Comparison of ENCODE assay signal across 9 mouse cellular contexts in the genomic region with DNA sequence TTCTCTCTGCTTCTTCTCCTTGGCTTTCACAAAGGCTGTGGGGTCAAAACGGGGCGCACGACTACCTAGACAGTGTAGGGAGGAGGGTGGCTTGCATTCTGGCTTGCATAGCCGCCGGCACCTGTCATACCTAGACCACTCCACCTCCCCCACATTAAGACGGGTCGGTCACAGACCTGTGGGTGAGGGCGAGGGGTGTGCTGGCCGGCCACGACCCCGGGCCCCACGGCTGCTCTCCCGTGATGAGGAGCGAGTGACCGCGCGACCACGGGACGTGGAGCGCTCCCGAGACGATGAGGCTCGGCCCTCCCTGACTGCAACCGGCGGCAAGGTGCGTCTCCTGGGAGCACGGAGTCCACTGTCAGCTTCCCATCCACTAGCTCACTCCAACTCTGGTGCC. TPM values are rescaled to one million over a fixed set of nuclear protein-coding genes. Genes with fewer than 3 reads are reported as not detected.
A peak's percentile ranks its signal among the peaks of the same experiment; 100 is the strongest.
DNase-seq lines count a peak whose midpoint lies in the region; ATAC-seq and TF ChIP-seq lines count a peak whose summit lies in the region.
"Had no signal": no experiment of that assay in that cellular context is flagged by ENCODE, and none has a peak within 500 bp of the region (broad histone marks: within the 10 kb centered on the region; RNA-seq: fewer than 3 reads in every experiment).

No protein-coding gene starts in this region.

- no peak for TF ChIP-seq CTCF in heart, adult 2 months (IDR thresholded peaks at IDR 0.05)
- TF ChIP-seq CTCF in forebrain, postnatal 0 days (IDR thresholded peaks at IDR 0.05; ENCODE audit: low read depth), result no peak

- no peak for TF ChIP-seq POLR2A in heart, adult 2 months (IDR thresholded peaks at IDR 0.05; ENCODE audit: insufficient read depth, low read depth, low read length)

- no peak for TF ChIP-seq EP300 in heart, adult 2 months (IDR thresholded peaks at IDR 0.05; ENCODE audit: insufficient read depth, low read depth, low read length)

- no peak overlapping the region for H3K4me3 ChIP-seq in heart, embryonic 12.5 days
- no peak overlapping the region for H3K4me3 ChIP-seq in heart, adult 2 months
- H3K4me3 ChIP-seq in forebrain, postnatal 0 days (ENCODE audit: low read depth, low read length), result peak overlapping the region; percentile 45
- H3K4me3 ChIP-seq in liver, embryonic 15.5 days (replicated peaks), result no peak overlapping the region; the same call in 1 of the 2 replicates

- peaks cover 21% of the 10 kb centered on the region for H3K4me1 ChIP-seq in heart, embryonic 12.5 days (replicated peaks)
- H3K4me1 ChIP-seq in heart, adult 2 months (ENCODE audit: control insufficient read depth, insufficient read depth, low read length), result peaks cover 4% of the 10 kb centered on the region
- peaks cover 8% of the 10 kb centered on the region; the same call in 1 of the 2 replicates for H3K4me1 ChIP-seq in forebrain, postnatal 0 days (ENCODE audit: insufficient read depth)
- H3K4me1 ChIP-seq in liver, embryonic 15.5 days (replicated peaks), result peaks cover 24% of the 10 kb centered on the region

- H3K79me2 ChIP-seq in heart, adult 2 months (replicated peaks; ENCODE audit: control insufficient read depth, insufficient read depth, low read length), result no peaks in the 10 kb centered on the region

- WGBS in heart, embryonic 12.5 days, result 28% methylated on average over 27 of the region's 27 CpGs
- WGBS in heart, adult 2 months, result 43% methylated on average over 27 of the region's 27 CpGs
- WGBS in forebrain, postnatal 0 days, result 44% methylated on average over 26 of the region's 27 CpGs
- WGBS in liver, embryonic 15.5 days (ENCODE audit: insufficient replicate concordance), result 25% methylated on average over 27 of the region's 27 CpGs

- 0 out of 2 replicates have a peak overlapping the region, but pooled peaks have one; percentile 69 for H3K9ac ChIP-seq in heart, embryonic 12.5 days
- H3K9ac ChIP-seq in heart, adult 2 months (ENCODE audit: low read depth, low read length), result no peak overlapping the region
- peak overlapping the region; percentile 42 for H3K9ac ChIP-seq in forebrain, postnatal 0 days
- no peak overlapping the region for H3K9ac ChIP-seq in liver, embryonic 15.5 days

- intact Hi-C loops in heart, adult 2 months (cut with DNase I), result no loop called here

- H3K36me3 ChIP-seq in heart, embryonic 12.5 days, result peaks cover 5% of the 10 kb centered on the region; the same call in 1 of the 2 replicates
- no peaks in the 10 kb centered on the region for H3K36me3 ChIP-seq in heart, adult 2 months (ENCODE audit: control insufficient read depth, insufficient read depth, low read length)
- H3K36me3 ChIP-seq in forebrain, postnatal 0 days (ENCODE audit: insufficient read depth), result no peaks in the 10 kb centered on the region
- H3K36me3 ChIP-seq in liver, embryonic 15.5 days (replicated peaks), result peaks cover 3% of the 10 kb centered on the region; the same call in 1 of the 2 replicates

- peaks cover 28% of the 10 kb centered on the region for H3K27me3 ChIP-seq in heart, embryonic 12.5 days (replicated peaks)
- peaks cover 3% of the 10 kb centered on the region for H3K27me3 ChIP-seq in heart, adult 2 months (ENCODE audit: control insufficient read depth, insufficient read depth, low read length)
- no peaks in the 10 kb centered on the region for H3K27me3 ChIP-seq in forebrain, postnatal 0 days (ENCODE audit: insufficient read depth, low read length)
- H3K27me3 ChIP-seq in liver, embryonic 15.5 days, result peaks cover 27% of the 10 kb centered on the region

- H3K27ac ChIP-seq in heart, embryonic 12.5 days (ENCODE audit: poor library complexity, severe bottlenecking), result no peak overlapping the region
- no peak overlapping the region for H3K27ac ChIP-seq in heart, adult 2 months
- no peak overlapping the region; the same call in 1 of the 2 replicates for H3K27ac ChIP-seq in forebrain, postnatal 0 days (ENCODE audit: low read depth, low read length)
- no peak overlapping the region for H3K27ac ChIP-seq in liver, embryonic 15.5 days (replicated peaks)

- no peaks in the 10 kb centered on the region for H3K9me3 ChIP-seq in heart, embryonic 12.5 days (replicated peaks)
- H3K9me3 ChIP-seq in forebrain, postnatal 0 days (ENCODE audit: low read length), result no peaks in the 10 kb centered on the region
- H3K9me3 ChIP-seq in liver, embryonic 15.5 days (replicated peaks), result no peaks in the 10 kb centered on the region

- ATAC-seq in heart, embryonic 12.5 days (ENCODE audit: insufficient number of reproducible peaks, low FRiP score), result no peak; the same call in 1 of the 2 replicates
- ATAC-seq in forebrain, postnatal 0 days, result peak; percentile 14; the same call in 1 of the 2 replicates
- peak; percentile 10; the same call in 1 of the 2 replicates for ATAC-seq in liver, embryonic 15.5 days (ENCODE audit: insufficient read depth)

- no peak for DNase-seq in heart, adult 2 months
- DNase-seq in cerebellum, postnatal 10 days, result peak; percentile 26 to 44
- no peak for DNase-seq in forebrain, postnatal 0 days
- no peak for DNase-seq in urinary bladder, postnatal 36 days (ENCODE audit: low spot score in 2 of 2)
- no peak for DNase-seq in adrenal gland, postnatal 4 days (ENCODE audit: low spot score in 2 of 2)
- no peak for DNase-seq in yolk sac, embryonic 10.5 days (ENCODE audit: low spot score)

- H3K4me2 ChIP-seq in heart, embryonic 12.5 days, result peak overlapping the region; percentile 94
- H3K4me2 ChIP-seq in forebrain, postnatal 0 days (ENCODE audit: low read depth), result peak overlapping the region; percentile 60
- H3K4me2 ChIP-seq in liver, embryonic 15.5 days, result peak overlapping the region; percentile 70

RNA-seq across cellular contexts. Expression of gene Ccdc61, which starts 17.2 kb away (rescaled TPM):
- polyA plus RNA-seq in heart, embryonic 12.5 days (2016; fragmentation: Nextera tagmentation; extraction: Ambion mirVana), result 23.3 and 24.0 TPM in 2 replicates
- total RNA-seq in heart, adult 2 months (2021), result 1 to 10 TPM; 6.6 to 9.6 TPM
- polyA plus RNA-seq in heart, adult 2 months (2012; rRNA removed), result 11.3 and 12.5 TPM in 2 replicates
- 12.8 and 17.2 TPM in 2 replicates for total RNA-seq in forebrain, postnatal 0 days (2014; rRNA removed)
- 21.6 and 23.2 TPM in 2 replicates for polyA plus RNA-seq in forebrain, postnatal 0 days (2015; fragmentation: Nextera tagmentation; extraction: Ambion mirVana)
- polyA plus RNA-seq in liver, embryonic 15.5 days (2015; fragmentation: Nextera tagmentation; extraction: Ambion mirVana), result 8.4 and 11.1 TPM in 2 replicates
- total RNA-seq in adrenal gland, postnatal 4 days (2021), result 10 to 100 TPM; 16.5 to 19.2 TPM

RNA-seq across cellular contexts. Expression of gene Pglyrp1, which starts 21.9 kb away (rescaled TPM):
- 0.83 and 0.96 TPM in 2 replicates for polyA plus RNA-seq in heart, embryonic 12.5 days (2016; fragmentation: Nextera tagmentation; extraction: Ambion mirVana)
- 1 to 10 TPM; 1.3 to 2.2 TPM for total RNA-seq in heart, adult 2 months (2021)
- 2.3 and 12.7 TPM in 2 replicates for polyA plus RNA-seq in heart, adult 2 months (2012; rRNA removed)
- 13.8 and 14.9 TPM in 2 replicates for total RNA-seq in forebrain, postnatal 0 days (2014; rRNA removed)
- 26.9 and 27.0 TPM in 2 replicates for polyA plus RNA-seq in forebrain, postnatal 0 days (2015; fragmentation: Nextera tagmentation; extraction: Ambion mirVana)
- 69.3 and 73.4 TPM in 2 replicates for polyA plus RNA-seq in liver, embryonic 15.5 days (2015; fragmentation: Nextera tagmentation; extraction: Ambion mirVana)
- total RNA-seq in adrenal gland, postnatal 4 days (2021), result 10 to 100 TPM in 1 of 2 experiments, 1 to 10 TPM in 1; 7.2 to 12.0 TPM
- polyA plus RNA-seq: myocyte had no signal

RNA-seq across cellular contexts. Expression of gene Nova2, which starts 32.7 kb away (rescaled TPM):
- 0.60 and 0.64 TPM in 2 replicates for polyA plus RNA-seq in heart, embryonic 12.5 days (2016; fragmentation: Nextera tagmentation; extraction: Ambion mirVana)
- total RNA-seq in heart, adult 2 months (2021), result 1 to 10 TPM; 4.3 to 5.1 TPM
- 1.5 and 1.7 TPM in 2 replicates for polyA plus RNA-seq in heart, adult 2 months (2012; rRNA removed)
- 15.4 and 19.5 TPM in 2 replicates for total RNA-seq in forebrain, postnatal 0 days (2014; rRNA removed)
- polyA plus RNA-seq in forebrain, postnatal 0 days (2015; fragmentation: Nextera tagmentation; extraction: Ambion mirVana), result 7.2 and 11.4 TPM in 2 replicates
- polyA plus RNA-seq in liver, embryonic 15.5 days (2015; fragmentation: Nextera tagmentation; extraction: Ambion mirVana), result 0.06 TPM in 2 replicates
- total RNA-seq in adrenal gland, postnatal 4 days (2021), result 1 to 10 TPM; 7.8 to 8.2 TPM

RNA-seq across cellular contexts. Expression of gene Mill2, which starts 53.2 kb away (rescaled TPM):
- polyA plus RNA-seq in heart, embryonic 12.5 days (2016; fragmentation: Nextera tagmentation; extraction: Ambion mirVana), result 0.17 and 0.31 TPM in 2 replicates
- total RNA-seq in heart, adult 2 months (2021), result 1 to 10 TPM; 7.2 to 8.0 TPM
- polyA plus RNA-seq in heart, adult 2 months (2012; rRNA removed), result 5.2 and 9.1 TPM in 2 replicates
- total RNA-seq in forebrain, postnatal 0 days (2014; rRNA removed), result 0.95 and 2.1 TPM in 2 replicates
- 0.53 and 0.54 TPM in 2 replicates for polyA plus RNA-seq in forebrain, postnatal 0 days (2015; fragmentation: Nextera tagmentation; extraction: Ambion mirVana)
- polyA plus RNA-seq in liver, embryonic 15.5 days (2015; fragmentation: Nextera tagmentation; extraction: Ambion mirVana), result 0.15 and 0.18 TPM in 2 replicates
- total RNA-seq in adrenal gland, postnatal 4 days (2021), result 1 to 10 TPM; 5.1 to 8.1 TPM

Comparison
In these comparisons a context has a peak if more than half of its experiments do, and no peak if none do; other contexts are left out.
1. H3K9ac ChIP-seq: peak in heart, embryonic 12.5 days (single experiment) and forebrain, postnatal 0 days (single experiment); none in heart, adult 2 months (single experiment) and liver, embryonic 15.5 days (single experiment).
2. DNase-seq: peak in cerebellum, postnatal 10 days (2 of 2); none in heart, adult 2 months (0 of 2), forebrain, postnatal 0 days (single experiment), urinary bladder, postnatal 36 days (0 of 2), adrenal gland, postnatal 4 days (0 of 2) and yolk sac, embryonic 10.5 days (single experiment).
3. Peak in every context shown above with its lines, with median percentiles within 50 percentile points of each other: H3K4me2 ChIP-seq.